ENCODE assay signal across 8 mouse cellular contexts in the genomic region with DNA sequence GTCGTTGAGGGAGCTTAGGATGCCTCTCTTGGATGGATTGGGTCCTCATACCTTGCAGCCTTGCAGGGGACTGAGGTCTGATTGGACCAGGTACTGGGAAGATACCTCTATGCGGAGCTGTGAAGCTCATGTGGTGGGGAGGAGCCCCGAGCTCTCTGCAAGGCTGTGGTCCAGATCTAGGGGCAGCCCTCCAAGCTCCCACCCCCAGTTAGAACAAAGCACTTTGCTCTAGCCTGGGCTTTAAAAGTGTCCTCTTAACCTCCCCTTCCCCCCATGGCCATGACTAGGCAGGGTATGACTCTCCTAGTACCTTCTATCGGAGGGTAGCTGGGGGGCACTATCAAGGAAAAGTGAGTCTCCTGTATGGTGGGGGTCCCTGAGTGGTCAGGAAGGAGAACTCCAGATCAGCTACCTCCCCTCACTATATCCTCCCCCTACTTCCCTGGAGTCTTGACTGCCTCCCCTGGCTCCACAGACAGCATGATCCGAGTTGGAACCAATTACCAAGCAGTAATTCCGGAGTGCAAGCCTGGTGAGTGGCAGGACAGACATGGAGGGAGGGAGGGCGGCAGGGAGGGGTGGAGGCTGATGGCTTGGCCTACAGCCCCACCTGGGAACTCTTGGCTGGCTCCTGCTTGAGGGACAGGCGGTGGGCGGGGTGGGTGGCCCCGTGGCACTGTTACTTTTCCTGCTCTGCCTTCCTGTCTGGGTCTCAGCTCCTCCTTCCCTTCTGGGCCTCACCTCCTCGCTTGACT. TPM values are rescaled to one million over a fixed set of nuclear protein-coding genes. Genes with fewer than 3 reads are reported as not detected.
A peak's percentile ranks its signal among the peaks of the same experiment; 100 is the strongest.
DNase-seq lines count a peak whose midpoint lies in the region; ATAC-seq lines count a peak whose summit lies in the region.

No protein-coding gene starts in this region.

- H3K9ac ChIP-seq in heart, embryonic 16.5 days (ENCODE audit: low read length): peak overlapping the region; percentile 88

- peak overlapping the region; percentile 79 for H3K4me2 ChIP-seq in heart, embryonic 16.5 days (ENCODE audit: low read depth, low read length)

- DNase-seq in adrenal gland, postnatal 10 days: peak; percentile 33
- DNase-seq in adrenal gland, postnatal 4 days (ENCODE audit: low spot score in 2 of 2): no peak
- no peak for DNase-seq in midbrain, embryonic 10.5 days (ENCODE audit: low spot score)
- DNase-seq in frontal cortex, postnatal 10 days (ENCODE audit: low spot score in 2 of 2): no peak
- DNase-seq in urinary bladder, postnatal 25 days (ENCODE audit: low spot score): no peak

- peaks cover 47% of the 10 kb centered on the region for H3K36me3 ChIP-seq in megakaryocyte, embryonic 14.5 days (replicated peaks; ENCODE audit: low read length)
- peaks cover 23% of the 10 kb centered on the region for H3K36me3 ChIP-seq in heart, embryonic 16.5 days (ENCODE audit: control insufficient read depth, insufficient read depth)
- peaks cover 50% of the 10 kb centered on the region for H3K36me3 ChIP-seq in midbrain, embryonic 10.5 days

- 0 out of 2 replicates have a peak, but pooled peaks cover 3% of the 10 kb centered on the region for H3K9me3 ChIP-seq in megakaryocyte, embryonic 14.5 days
- no peaks in the 10 kb centered on the region for H3K9me3 ChIP-seq in heart, embryonic 16.5 days (replicated peaks; ENCODE audit: control insufficient read depth, low read length)
- H3K9me3 ChIP-seq in midbrain, embryonic 10.5 days (replicated peaks): no peaks in the 10 kb centered on the region

- peaks cover 77% of the 10 kb centered on the region for H3K4me1 ChIP-seq in megakaryocyte, embryonic 14.5 days
- H3K4me1 ChIP-seq in heart, embryonic 16.5 days (ENCODE audit: control insufficient read depth, insufficient read depth, low read length): peaks cover 45% of the 10 kb centered on the region
- peaks cover 84% of the 10 kb centered on the region for H3K4me1 ChIP-seq in midbrain, embryonic 10.5 days

- H3K27me3 ChIP-seq in megakaryocyte, embryonic 14.5 days (replicated peaks): peaks cover 7% of the 10 kb centered on the region
- no peaks in the 10 kb centered on the region for H3K27me3 ChIP-seq in heart, embryonic 16.5 days (ENCODE audit: control insufficient read depth, insufficient read depth, low read length)
- no peaks in the 10 kb centered on the region for H3K27me3 ChIP-seq in midbrain, embryonic 10.5 days (ENCODE audit: low read depth, poor library complexity, severe bottlenecking)

- peak overlapping the region; percentile 94; the same call in 1 of the 2 replicates for H3K27ac ChIP-seq in heart, embryonic 16.5 days (ENCODE audit: low read length)
- H3K27ac ChIP-seq in midbrain, embryonic 10.5 days (replicated peaks): peak overlapping the region; percentile 100

- peak overlapping the region; percentile 97 for H3K4me3 ChIP-seq in megakaryocyte, embryonic 14.5 days (replicated peaks)
- H3K4me3 ChIP-seq in heart, embryonic 16.5 days (ENCODE audit: low read length): peak overlapping the region; percentile 71
- H3K4me3 ChIP-seq in midbrain, embryonic 10.5 days: peak overlapping the region; percentile 98

- no peak for ATAC-seq in megakaryocyte, adult 5-6 weeks (ENCODE audit: poor library complexity, severe bottlenecking)
- no peak for ATAC-seq in heart, embryonic 16.5 days (replicated peaks; ENCODE audit: extremely low read depth, insufficient read depth, low FRiP score)

- 15% methylated on average over 11 of the region's 11 CpGs for WGBS in heart, embryonic 16.5 days
- WGBS in midbrain, embryonic 10.5 days: 12% methylated on average over 11 of the region's 11 CpGs

RNA-seq across cellular contexts. Expression of a gene that starts 2.3 kb away (rescaled TPM):
- 1 to 10 TPM; 4.5 to 7.6 TPM for total RNA-seq in adrenal gland, postnatal 10 days (2021)
- 10 to 100 TPM; 13.4 to 14.8 TPM for total RNA-seq in adrenal gland, postnatal 4 days (2021)
- 206 and 356 TPM in 2 replicates for polyA plus RNA-seq in megakaryocyte, embryonic 14.5 days (2012; ENCODE audit: insufficient read depth, low replicate concordance)
- 0.45 TPM in 1 of 2 replicates, not detected in the other for total RNA-seq in megakaryocyte, adult 5-6 weeks (2015)
- total RNA-seq in megakaryocyte, adult 5-6 weeks (2017): 0.08 and 1.9 TPM in 2 replicates
- polyA plus RNA-seq in heart, embryonic 16.5 days (2015; fragmentation: Nextera tagmentation; extraction: Ambion mirVana): 11.9 and 18.0 TPM in 2 replicates
- polyA plus RNA-seq in midbrain, embryonic 10.5 days (2016; fragmentation: Nextera tagmentation; extraction: Ambion mirVana): 62.2 and 73.1 TPM in 2 replicates

RNA-seq across cellular contexts. Expression of a gene that starts 28.5 kb away (rescaled TPM):
- 10 to 100 TPM; 27.2 to 38.8 TPM for total RNA-seq in adrenal gland, postnatal 10 days (2021)
- 10 to 100 TPM; 47.1 to 48.3 TPM for total RNA-seq in adrenal gland, postnatal 4 days (2021)
- 14.4 and 15.8 TPM in 2 replicates for polyA plus RNA-seq in megakaryocyte, embryonic 14.5 days (2012; ENCODE audit: insufficient read depth, low replicate concordance)
- total RNA-seq in megakaryocyte, adult 5-6 weeks (2015): 31.2 and 31.9 TPM in 2 replicates
- 31.9 and 33.2 TPM in 2 replicates for total RNA-seq in megakaryocyte, adult 5-6 weeks (2017)
- 59.3 and 61.1 TPM in 2 replicates for polyA plus RNA-seq in heart, embryonic 16.5 days (2015; fragmentation: Nextera tagmentation; extraction: Ambion mirVana)
- polyA plus RNA-seq in midbrain, embryonic 10.5 days (2016; fragmentation: Nextera tagmentation; extraction: Ambion mirVana): 105 and 107 TPM in 2 replicates

RNA-seq across cellular contexts. Expression of a gene that starts 52.1 kb away (rescaled TPM):
- 1,000 to 10,000 TPM; 1,477 to 1,649 TPM for total RNA-seq in adrenal gland, postnatal 10 days (2021)
- 100 to 1,000 TPM; 687 to 720 TPM for total RNA-seq in adrenal gland, postnatal 4 days (2021)
- 446 and 491 TPM in 2 replicates for polyA plus RNA-seq in megakaryocyte, embryonic 14.5 days (2012; ENCODE audit: insufficient read depth, low replicate concordance)
- total RNA-seq in megakaryocyte, adult 5-6 weeks (2015): 493 and 496 TPM in 2 replicates
- 661 and 699 TPM in 2 replicates for total RNA-seq in megakaryocyte, adult 5-6 weeks (2017)
- 1,892 and 2,285 TPM in 2 replicates for polyA plus RNA-seq in heart, embryonic 16.5 days (2015; fragmentation: Nextera tagmentation; extraction: Ambion mirVana)
- 895 and 900 TPM in 2 replicates for polyA plus RNA-seq in midbrain, embryonic 10.5 days (2016; fragmentation: Nextera tagmentation; extraction: Ambion mirVana)
